Mouse (Mus musculus): Measurements from ENCODE around the gene Lhx5. TPM values are rescaled to one million over a fixed set of nuclear protein-coding genes. Genes with fewer than 3 reads are reported as not detected.

Lhx5 gene
- polyA plus RNA-seq, 1 experiment from 2014 or later, result not detected

DNA sequence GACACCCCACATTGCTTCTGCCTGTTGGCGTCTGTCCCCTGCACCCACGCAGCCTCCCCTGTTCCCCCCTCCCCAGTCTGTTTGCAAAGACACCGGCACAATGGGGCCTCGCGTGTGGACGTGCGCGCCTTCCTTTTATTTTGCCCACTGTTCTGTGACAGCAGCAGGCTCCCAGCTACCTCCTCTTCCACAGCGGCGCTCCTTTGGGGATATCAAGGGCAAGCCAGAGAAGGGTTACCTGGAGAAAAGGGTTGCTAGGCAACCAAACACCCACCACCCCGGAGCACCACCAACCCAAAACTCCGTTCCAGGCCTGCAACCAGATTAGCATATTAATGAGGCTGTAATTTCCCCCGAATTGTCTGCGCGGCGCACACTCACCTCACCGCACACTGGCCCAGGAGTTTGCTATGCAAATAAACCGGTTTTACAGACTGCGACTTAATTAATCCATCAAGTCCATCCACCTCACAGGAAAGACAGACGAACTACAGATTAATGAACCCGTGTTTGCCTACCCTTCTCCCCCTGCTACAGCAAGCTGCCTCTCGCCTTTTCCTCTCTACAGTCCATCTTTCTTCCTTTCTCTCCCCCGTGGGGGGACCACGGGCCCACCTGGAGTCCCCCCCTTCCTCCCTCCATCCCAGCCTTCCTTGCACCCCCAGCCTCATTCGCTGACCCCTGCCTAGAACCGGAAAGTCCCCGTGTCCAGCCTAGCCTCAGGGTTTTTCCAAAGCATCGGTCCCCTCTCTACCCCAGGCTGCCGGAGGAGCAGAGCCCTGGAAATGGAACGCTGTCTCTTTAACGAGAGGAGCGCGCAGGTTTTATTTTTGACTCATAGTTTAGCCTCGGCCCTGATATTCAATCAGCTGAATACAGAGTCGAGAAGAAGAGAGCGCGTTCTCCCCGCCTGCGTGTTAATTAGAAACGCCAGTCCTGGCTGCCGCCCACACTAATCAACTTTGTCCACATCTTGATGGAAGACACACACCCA lies 21.8 kb upstream of the Lhx5 start:
- Histone ChIP-seq H3K4me1 (ENCODE audit: control insufficient read depth, low read depth, low read length) (no peaks in the 10 kb centered on the region), H3K4me3 (ENCODE audit: low read depth, low read length) (no peak overlapping the region), H3K9ac (ENCODE audit: low read depth, low read length) (no peak overlapping the region), H3K27me3 (ENCODE audit: control insufficient read depth, insufficient read depth, low read depth, low read length) (peaks cover 25% of the 10 kb centered on the region), H3K36me3 (ENCODE audit: control insufficient read depth, insufficient read depth) (no peaks in the 10 kb centered on the region), H3K4me2 (ENCODE audit: low read depth, low read length) (no peak overlapping the region), H3K27ac (ENCODE audit: low read length) (no peak overlapping the region), H3K9me3 (replicated peaks; ENCODE audit: control insufficient read depth, low read length) (peaks cover 2% of the 10 kb centered on the region; the same call in 1 of the 2 replicates)
- ATAC-seq (ENCODE audit: low read depth), result no peak
- WGBS (ENCODE audit: insufficient replicate concordance), result 4% methylated on average over 41 of the region's 41 CpGs

DNA sequence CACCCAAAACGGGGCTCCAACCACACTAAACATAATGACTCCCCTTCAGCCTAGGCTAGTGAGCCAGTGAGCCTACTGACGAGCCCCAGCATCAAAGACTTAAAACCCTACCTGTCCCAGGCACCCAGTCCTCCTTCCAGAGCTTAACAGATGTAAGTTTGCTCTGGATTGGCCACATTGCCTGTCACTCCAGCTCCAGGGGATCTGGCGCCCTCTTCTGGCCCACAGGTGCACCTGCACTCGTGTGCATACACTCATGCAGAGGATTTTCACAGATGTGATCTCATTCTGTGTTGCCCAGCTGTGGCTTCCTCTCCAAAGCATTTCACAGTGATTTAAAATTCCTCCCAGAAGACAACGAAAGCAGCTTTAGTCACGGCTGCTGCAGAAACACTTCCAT lies 18.1 kb upstream of the Lhx5 start:
- no peak overlapping the region for H3K9ac ChIP-seq (ENCODE audit: low read depth, low read length)
- H3K9me3 ChIP-seq (replicated peaks; ENCODE audit: control insufficient read depth, low read length), result peaks cover 2% of the 10 kb centered on the region; the same call in 1 of the 2 replicates
- WGBS (ENCODE audit: insufficient replicate concordance), result 44% methylated on average over 6 of the region's 6 CpGs
- H3K27ac ChIP-seq (ENCODE audit: low read length), result no peak overlapping the region
- H3K4me3 ChIP-seq (ENCODE audit: low read depth, low read length), result no peak overlapping the region
- no peaks in the 10 kb centered on the region for H3K4me1 ChIP-seq (ENCODE audit: control insufficient read depth, low read depth, low read length)
- ATAC-seq (ENCODE audit: low read depth), result no peak
- H3K36me3 ChIP-seq (ENCODE audit: control insufficient read depth, insufficient read depth), result no peaks in the 10 kb centered on the region
- H3K27me3 ChIP-seq (ENCODE audit: control insufficient read depth, insufficient read depth, low read depth, low read length), result peaks cover 29% of the 10 kb centered on the region
- H3K4me2 ChIP-seq (ENCODE audit: low read depth, low read length), result no peak overlapping the region

DNA sequence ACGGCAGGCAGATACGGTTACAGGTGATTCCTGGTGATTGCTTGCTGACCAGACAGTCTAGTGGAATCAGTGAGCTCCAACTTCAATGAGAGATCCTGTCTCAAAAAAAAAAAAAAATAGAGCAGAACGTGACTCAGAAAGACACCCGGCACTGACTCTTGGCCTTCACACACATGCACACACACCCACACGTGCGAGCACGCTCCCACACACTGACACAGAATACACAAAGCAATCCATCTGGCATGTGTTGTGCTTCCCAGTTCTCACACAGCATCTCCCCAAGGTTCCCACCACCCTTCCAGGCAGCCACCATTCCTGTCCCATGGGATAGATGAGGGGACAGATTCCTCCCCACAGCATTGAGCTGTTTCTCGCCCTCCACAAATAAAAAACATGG lies 11.4 kb upstream of the Lhx5 start:
- ATAC-seq (ENCODE audit: low read depth), result no peak
- Histone ChIP-seq H3K27me3 (ENCODE audit: control insufficient read depth, insufficient read depth, low read depth, low read length) (peaks cover 35% of the 10 kb centered on the region), H3K27ac (ENCODE audit: low read length) (no peak overlapping the region), H3K4me3 (ENCODE audit: low read depth, low read length) (no peak overlapping the region), H3K4me2 (ENCODE audit: low read depth, low read length) (no peak overlapping the region), H3K36me3 (ENCODE audit: control insufficient read depth, insufficient read depth) (no peaks in the 10 kb centered on the region), H3K9me3 (replicated peaks; ENCODE audit: control insufficient read depth, low read length) (no peaks in the 10 kb centered on the region), H3K9ac (ENCODE audit: low read depth, low read length) (no peak overlapping the region), H3K4me1 (ENCODE audit: control insufficient read depth, low read depth, low read length) (no peaks in the 10 kb centered on the region)
- 73% methylated on average over 8 of the region's 8 CpGs for WGBS (ENCODE audit: insufficient replicate concordance)

DNA sequence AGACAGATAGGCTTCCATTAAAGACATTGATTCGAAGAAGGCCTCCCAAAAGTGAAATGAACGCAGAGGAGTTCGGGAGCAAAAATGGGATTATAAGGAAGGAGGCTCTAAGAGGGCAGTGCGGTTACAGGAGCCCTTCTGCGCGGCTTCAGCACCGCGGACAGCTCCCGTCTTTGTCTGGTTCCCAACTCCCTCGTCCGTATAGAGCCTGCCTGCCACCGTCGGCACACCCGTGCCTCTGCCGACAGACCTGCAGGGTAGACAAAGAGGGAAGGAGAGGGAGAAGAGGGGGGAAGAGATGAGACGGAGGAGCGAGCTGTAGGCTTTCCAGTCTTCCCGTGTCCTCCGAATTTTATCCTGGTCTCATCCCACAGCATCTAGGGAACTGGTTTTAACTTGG lies 7.5 kb upstream of the Lhx5 start:
- Histone ChIP-seq H3K27ac (ENCODE audit: low read length) (no peak overlapping the region), H3K4me2 (ENCODE audit: low read depth, low read length) (no peak overlapping the region), H3K9ac (ENCODE audit: low read depth, low read length) (no peak overlapping the region), H3K36me3 (ENCODE audit: control insufficient read depth, insufficient read depth) (no peaks in the 10 kb centered on the region), H3K9me3 (replicated peaks; ENCODE audit: control insufficient read depth, low read length) (no peaks in the 10 kb centered on the region), H3K27me3 (ENCODE audit: control insufficient read depth, insufficient read depth, low read depth, low read length) (peaks cover 68% of the 10 kb centered on the region), H3K4me1 (ENCODE audit: control insufficient read depth, low read depth, low read length) (no peaks in the 10 kb centered on the region), H3K4me3 (ENCODE audit: low read depth, low read length) (no peak overlapping the region)
- no peak for ATAC-seq (ENCODE audit: low read depth)
- WGBS (ENCODE audit: insufficient replicate concordance), result under 1% methylated on average over 19 of the region's 19 CpGs

DNA sequence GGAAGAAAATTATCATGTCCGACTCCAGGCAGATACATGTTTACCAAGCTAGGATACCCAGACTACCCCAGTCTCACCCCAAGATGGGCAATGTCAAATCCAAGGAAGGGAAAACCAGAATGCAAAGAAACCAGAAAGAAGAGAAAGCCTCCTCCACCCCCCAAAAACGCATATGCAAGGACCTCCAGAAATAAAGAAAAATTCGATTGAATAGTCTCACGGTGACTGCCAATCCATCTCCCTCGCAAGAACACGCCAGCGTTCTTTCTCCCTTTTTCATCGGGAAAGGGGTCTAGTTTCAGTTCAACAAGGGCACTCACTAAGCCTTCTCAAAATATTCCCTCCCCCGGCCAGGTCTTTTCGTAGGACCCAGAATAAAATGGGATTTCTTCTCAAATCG lies 6.8 kb upstream of the Lhx5 start:
- 3% methylated on average over 11 of the region's 11 CpGs for WGBS (ENCODE audit: insufficient replicate concordance)
- Histone ChIP-seq H3K9ac (ENCODE audit: low read depth, low read length) (no peak overlapping the region), H3K4me1 (ENCODE audit: control insufficient read depth, low read depth, low read length) (no peaks in the 10 kb centered on the region), H3K36me3 (ENCODE audit: control insufficient read depth, insufficient read depth) (no peaks in the 10 kb centered on the region), H3K27me3 (ENCODE audit: control insufficient read depth, insufficient read depth, low read depth, low read length) (peaks cover 74% of the 10 kb centered on the region), H3K4me2 (ENCODE audit: low read depth, low read length) (no peak overlapping the region), H3K4me3 (ENCODE audit: low read depth, low read length) (no peak overlapping the region), H3K9me3 (replicated peaks; ENCODE audit: control insufficient read depth, low read length) (no peaks in the 10 kb centered on the region), H3K27ac (ENCODE audit: low read length) (no peak overlapping the region)
- ATAC-seq (ENCODE audit: low read depth), result no peak

DNA sequence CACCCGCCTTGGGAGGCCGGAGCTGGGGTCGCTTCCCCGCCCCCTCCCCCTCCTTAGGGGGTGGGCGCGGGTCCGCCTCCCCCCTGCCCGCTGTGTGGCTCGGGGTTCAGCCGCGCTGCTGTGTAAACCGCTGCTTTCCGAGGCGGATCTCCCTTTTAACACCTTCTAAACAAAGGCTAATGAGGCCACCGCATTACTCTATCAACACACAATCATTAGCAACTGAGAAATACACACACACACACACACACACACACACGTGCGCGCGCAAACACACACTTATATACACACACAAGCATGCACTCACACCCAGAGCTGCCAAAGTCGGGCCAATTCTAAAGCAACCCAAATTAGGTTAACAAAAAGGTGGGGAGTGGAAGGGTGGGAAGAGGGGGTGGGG lies 5.8 kb upstream of the Lhx5 start:
- 0% methylated on average over 14 of the region's 20 CpGs for WGBS (ENCODE audit: insufficient replicate concordance)
- peaks cover 83% of the 10 kb centered on the region for H3K27me3 ChIP-seq (ENCODE audit: control insufficient read depth, insufficient read depth, low read depth, low read length)
- H3K27ac ChIP-seq (ENCODE audit: low read length), result no peak overlapping the region
- no peak for ATAC-seq (ENCODE audit: low read depth)
- H3K9me3 ChIP-seq (replicated peaks; ENCODE audit: control insufficient read depth, low read length), result no peaks in the 10 kb centered on the region
- H3K4me3 ChIP-seq (ENCODE audit: low read depth, low read length), result no peak overlapping the region
- no peaks in the 10 kb centered on the region for H3K4me1 ChIP-seq (ENCODE audit: control insufficient read depth, low read depth, low read length)
- no peaks in the 10 kb centered on the region for H3K36me3 ChIP-seq (ENCODE audit: control insufficient read depth, insufficient read depth)
- no peak overlapping the region for H3K9ac ChIP-seq (ENCODE audit: low read depth, low read length)
- H3K4me2 ChIP-seq (ENCODE audit: low read depth, low read length), result no peak overlapping the region

DNA sequence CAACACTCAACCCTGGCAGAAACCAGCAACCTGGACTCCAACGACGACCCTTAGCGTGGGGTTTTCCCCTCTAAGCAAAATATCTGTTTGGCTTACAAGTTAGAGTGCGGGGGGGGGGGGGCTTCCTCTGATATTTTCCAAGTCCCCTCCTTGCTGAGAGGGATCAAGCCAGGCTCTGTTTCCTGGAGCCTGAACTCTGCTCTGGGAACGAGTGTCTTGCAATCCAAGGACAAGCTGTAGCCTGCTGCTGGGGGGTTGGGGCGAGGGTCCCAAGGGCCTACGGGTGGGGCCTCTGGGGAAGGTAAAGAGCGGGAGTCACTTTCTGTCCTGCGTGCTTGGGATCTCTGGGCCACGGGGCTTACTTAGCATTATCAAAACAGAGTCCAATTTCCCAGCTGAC lies 4.9 kb upstream of the Lhx5 start:
- peaks cover 88% of the 10 kb centered on the region for H3K27me3 ChIP-seq (ENCODE audit: control insufficient read depth, insufficient read depth, low read depth, low read length)
- ATAC-seq (ENCODE audit: low read depth), result no peak
- H3K4me2 ChIP-seq (ENCODE audit: low read depth, low read length), result no peak overlapping the region
- H3K36me3 ChIP-seq (ENCODE audit: control insufficient read depth, insufficient read depth), result no peaks in the 10 kb centered on the region
- no peak overlapping the region for H3K4me3 ChIP-seq (ENCODE audit: low read depth, low read length)
- no peak overlapping the region for H3K27ac ChIP-seq (ENCODE audit: low read length)
- H3K4me1 ChIP-seq (ENCODE audit: control insufficient read depth, low read depth, low read length), result no peaks in the 10 kb centered on the region
- no peaks in the 10 kb centered on the region for H3K9me3 ChIP-seq (replicated peaks; ENCODE audit: control insufficient read depth, low read length)
- no peak overlapping the region for H3K9ac ChIP-seq (ENCODE audit: low read depth, low read length)
- WGBS (ENCODE audit: insufficient replicate concordance), result 1% methylated on average over 10 of the region's 10 CpGs

DNA sequence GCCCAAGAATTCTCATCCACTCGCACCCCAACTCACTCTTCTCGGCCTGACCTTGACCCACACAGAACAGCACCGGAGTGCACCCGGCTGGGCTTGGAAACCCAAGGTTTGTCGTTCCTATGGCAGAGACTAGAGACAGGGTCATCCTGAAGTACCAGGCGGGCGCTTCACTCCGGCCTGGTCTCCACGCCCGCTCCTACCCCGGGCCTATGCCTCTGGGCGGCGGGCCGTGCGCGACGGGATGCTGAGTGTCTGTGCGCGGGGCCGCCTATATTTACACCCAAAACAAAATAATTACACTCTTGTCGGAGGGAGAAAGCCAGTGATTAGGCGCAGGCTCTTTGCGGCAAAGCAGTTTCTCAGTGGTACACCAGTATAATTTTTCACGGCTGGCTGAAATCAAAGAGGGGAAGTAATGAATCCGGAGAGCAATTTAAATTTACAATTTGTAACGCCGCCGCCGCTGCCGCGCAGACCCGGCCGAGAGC lies 4.0 kb upstream of the Lhx5 start:
- Histone ChIP-seq H3K27ac (ENCODE audit: low read length) (no peak overlapping the region), H3K9me3 (replicated peaks; ENCODE audit: control insufficient read depth, low read length) (no peaks in the 10 kb centered on the region), H3K4me2 (ENCODE audit: low read depth, low read length) (no peak overlapping the region), H3K4me3 (ENCODE audit: low read depth, low read length) (no peak overlapping the region), H3K36me3 (ENCODE audit: control insufficient read depth, insufficient read depth) (no peaks in the 10 kb centered on the region), H3K9ac (ENCODE audit: low read depth, low read length) (no peak overlapping the region), H3K27me3 (ENCODE audit: control insufficient read depth, insufficient read depth, low read depth, low read length) (peaks cover 95% of the 10 kb centered on the region), H3K4me1 (ENCODE audit: control insufficient read depth, low read depth, low read length) (no peaks in the 10 kb centered on the region)
- no peak for ATAC-seq (ENCODE audit: low read depth)
- WGBS (ENCODE audit: insufficient replicate concordance), result 2% methylated on average over 33 of the region's 33 CpGs

DNA sequence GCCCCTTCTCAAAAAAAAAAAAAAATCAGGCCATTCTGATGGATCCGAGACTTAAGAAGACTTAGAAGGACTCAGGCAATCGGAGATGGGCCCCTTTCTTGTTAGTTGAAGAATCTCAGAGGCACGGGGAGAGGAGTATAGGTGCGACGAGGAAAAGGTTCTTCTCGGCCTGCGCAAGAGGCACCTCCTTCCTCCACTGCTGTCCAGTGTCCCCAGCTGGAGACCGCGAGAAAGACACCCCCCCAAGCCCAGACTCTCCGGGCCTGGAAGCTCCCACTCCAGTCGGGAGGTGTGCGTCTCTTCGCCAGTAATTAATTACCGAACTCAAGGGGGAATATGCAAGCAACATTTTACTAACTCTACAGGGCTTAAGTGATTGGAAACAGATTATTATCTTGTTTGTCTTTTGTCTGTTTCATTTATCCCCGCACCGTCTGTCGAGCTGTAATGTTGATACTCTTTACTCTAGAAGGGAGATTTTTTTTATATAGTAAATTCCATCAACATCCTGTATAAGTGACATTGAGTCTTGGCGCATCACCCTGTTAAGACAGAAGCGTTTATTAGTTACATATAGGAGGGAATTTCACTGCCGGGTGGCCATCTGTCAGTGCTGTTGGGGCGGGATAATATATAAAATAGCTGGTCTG lies 3.2 kb upstream of the Lhx5 start:
- ATAC-seq (ENCODE audit: low read depth), result no peak
- no peak overlapping the region for H3K9ac ChIP-seq (ENCODE audit: low read depth, low read length)
- H3K4me2 ChIP-seq (ENCODE audit: low read depth, low read length), result no peak overlapping the region
- no peak overlapping the region for H3K27ac ChIP-seq (ENCODE audit: low read length)
- no peaks in the 10 kb centered on the region for H3K9me3 ChIP-seq (replicated peaks; ENCODE audit: control insufficient read depth, low read length)
- peaks cover 95% of the 10 kb centered on the region for H3K27me3 ChIP-seq (ENCODE audit: control insufficient read depth, insufficient read depth, low read depth, low read length)
- H3K36me3 ChIP-seq (ENCODE audit: control insufficient read depth, insufficient read depth), result no peaks in the 10 kb centered on the region
- no peaks in the 10 kb centered on the region for H3K4me1 ChIP-seq (ENCODE audit: control insufficient read depth, low read depth, low read length)
- WGBS (ENCODE audit: insufficient replicate concordance), result 3% methylated on average over 21 of the region's 21 CpGs
- H3K4me3 ChIP-seq (ENCODE audit: low read depth, low read length), result no peak overlapping the region

Data from liver, embryonic 16.5 days (tissue).